ENCODE assay signal across 27 mouse cellular contexts in genomic region chr3:85160816-85161215, GRCm38 (mm10).
DNase-seq lines count a peak whose midpoint lies in the region; ATAC-seq and TF ChIP-seq lines count a peak whose summit lies in the region.
"Had no signal": no experiment of that assay in that cellular context is flagged by ENCODE, and none has a peak within 500 bp of the region (broad histone marks: within the 10 kb centered on the region; RNA-seq: fewer than 3 reads in every experiment).

No protein-coding gene starts in this region.

- H3K9me3 ChIP-seq in forebrain, embryonic 15.5 days: no peaks in the 10 kb centered on the region
- H3K9me3 ChIP-seq in forebrain, embryonic 10.5 days: no peaks in the 10 kb centered on the region
- H3K9me3 ChIP-seq in forebrain, postnatal 0 days (ENCODE audit: low read length): no peaks in the 10 kb centered on the region
- H3K9me3 ChIP-seq: embryonic facial prominence, embryonic 10.5 days; embryonic facial prominence, embryonic 13.5 days; heart, embryonic 12.5 days; heart, embryonic 15.5 days had no signal

- H3K36me3 ChIP-seq in forebrain, embryonic 15.5 days: no peaks in the 10 kb centered on the region
- H3K36me3 ChIP-seq in forebrain, embryonic 10.5 days (replicated peaks): no peaks in the 10 kb centered on the region
- H3K36me3 ChIP-seq in forebrain, postnatal 0 days (ENCODE audit: insufficient read depth): no peaks in the 10 kb centered on the region
- H3K36me3 ChIP-seq: embryonic facial prominence, embryonic 10.5 days; embryonic facial prominence, embryonic 13.5 days; heart, embryonic 12.5 days; heart, embryonic 15.5 days had no signal

- intact Hi-C loops in heart, postnatal 36 days (cut with DNase I): no loop called here

- no peaks in the 10 kb centered on the region for H3K27me3 ChIP-seq in forebrain, embryonic 15.5 days
- H3K27me3 ChIP-seq in forebrain, embryonic 10.5 days (ENCODE audit: poor library complexity, severe bottlenecking): no peaks in the 10 kb centered on the region
- no peaks in the 10 kb centered on the region for H3K27me3 ChIP-seq in forebrain, postnatal 0 days (ENCODE audit: insufficient read depth, low read length)
- H3K27me3 ChIP-seq: embryonic facial prominence, embryonic 13.5 days; heart, embryonic 12.5 days; heart, embryonic 15.5 days had no signal

- H3K27ac ChIP-seq in forebrain, embryonic 15.5 days (replicated peaks): peak overlapping the region; percentile 76
- H3K27ac ChIP-seq in forebrain, embryonic 10.5 days: no peak overlapping the region
- H3K27ac ChIP-seq in forebrain, postnatal 0 days (ENCODE audit: low read depth, low read length): peak overlapping the region; percentile 62
- H3K27ac ChIP-seq: embryonic facial prominence, embryonic 10.5 days; embryonic facial prominence, embryonic 13.5 days; heart, embryonic 15.5 days; hindbrain, embryonic 14.5 days; hindbrain, postnatal 0 days had no signal

- 0 out of 2 replicates have a peak overlapping the region, but pooled peaks have one; percentile 10 for H3K4me2 ChIP-seq in forebrain, embryonic 15.5 days (replicated peaks)
- H3K4me2 ChIP-seq in forebrain, postnatal 0 days (ENCODE audit: low read depth): peak overlapping the region; percentile 4; the same call in 1 of the 2 replicates
- H3K4me2 ChIP-seq: embryonic facial prominence, embryonic 13.5 days; heart, embryonic 12.5 days; heart, embryonic 15.5 days; hindbrain, embryonic 14.5 days had no signal

- WGBS in forebrain, embryonic 15.5 days: 47% methylated on average over 10 of the region's 10 CpGs
- 93% methylated on average over 10 of the region's 10 CpGs for WGBS in forebrain, embryonic 10.5 days
- 37% methylated on average over 10 of the region's 10 CpGs for WGBS in forebrain, postnatal 0 days

- TF ChIP-seq CTCF in brain, embryonic 14.5 days (IDR thresholded peaks at IDR 0.05; ENCODE audit: borderline replicate concordance, extremely low read depth, insufficient read depth, insufficient read length): no peak
- no peak for TF ChIP-seq CTCF in forebrain, postnatal 0 days (IDR thresholded peaks at IDR 0.05; ENCODE audit: low read depth)

- TF ChIP-seq POLR2A in brain, embryonic 14.5 days (IDR thresholded peaks at IDR 0.05; ENCODE audit: borderline replicate concordance, extremely low read depth, insufficient read depth, insufficient read length, poor library complexity, severe bottlenecking): no peak

- no peak overlapping the region for H3K9ac ChIP-seq in forebrain, embryonic 15.5 days (replicated peaks)
- no peak overlapping the region for H3K9ac ChIP-seq in forebrain, postnatal 0 days
- H3K9ac ChIP-seq: embryonic facial prominence, embryonic 13.5 days; heart, embryonic 12.5 days; heart, embryonic 15.5 days; hindbrain, embryonic 14.5 days had no signal

- no peak for DNase-seq in forebrain, embryonic 10.5 days (ENCODE audit: extremely low spot score, low spot score)
- peak; percentile 21 for DNase-seq in brain, adult 2 months (ENCODE audit: low read depth, low spot score)
- DNase-seq in brain, embryonic 14.5 days (ENCODE audit: low read depth): peak; percentile 42
- peak; percentile 62 for DNase-seq in forebrain, postnatal 0 days
- DNase-seq in heart, postnatal 36 days: no peak
- DNase-seq: adrenal gland, adult 8-10 months; adrenal gland, postnatal 25 days; cerebellum, adult 11-12 months; cerebellum, adult 8-10 months; cerebellum, postnatal 10 days; cerebellum, postnatal 36 days; embryo, embryonic 11 days; gastrocnemius, postnatal 25 days; heart, adult 18-20 months; heart, postnatal 10 days; heart, postnatal 4 days; kidney, adult 2 months had no signal

- 0 out of 2 replicates have a peak, but pooled peaks have one; percentile 6 for ATAC-seq in forebrain, embryonic 15.5 days (replicated peaks)
- peak; percentile 47 for ATAC-seq in forebrain, postnatal 0 days
- ATAC-seq: activated CD4-positive, CD25-positive, alpha-beta regulatory T cell, adult 4 months; hindbrain, postnatal 0 days; intestine, postnatal 0 days had no signal

- no peak overlapping the region for H3K4me3 ChIP-seq in forebrain, embryonic 15.5 days
- H3K4me3 ChIP-seq in forebrain, embryonic 10.5 days: no peak overlapping the region
- no peak overlapping the region for H3K4me3 ChIP-seq in forebrain, postnatal 0 days (ENCODE audit: low read depth, low read length)
- H3K4me3 ChIP-seq: embryonic facial prominence, embryonic 10.5 days; embryonic facial prominence, embryonic 13.5 days; erythroblast, embryonic 14.5 days; heart, embryonic 12.5 days; heart, embryonic 15.5 days had no signal

- H3K4me1 ChIP-seq in forebrain, embryonic 15.5 days: peaks cover 10% of the 10 kb centered on the region
- H3K4me1 ChIP-seq in forebrain, embryonic 10.5 days: no peaks in the 10 kb centered on the region
- H3K4me1 ChIP-seq in forebrain, postnatal 0 days (ENCODE audit: insufficient read depth): peaks cover 5% of the 10 kb centered on the region; the same call in 1 of the 2 replicates
- H3K4me1 ChIP-seq: embryonic facial prominence, embryonic 10.5 days; embryonic facial prominence, embryonic 13.5 days; heart, embryonic 12.5 days; heart, embryonic 15.5 days had no signal

Comparison
In these comparisons a context has a peak if more than half of its experiments do, and no peak if none do; other contexts are left out.
1. DNase-seq: peak in brain, adult 2 months (single experiment), brain, embryonic 14.5 days (single experiment) and forebrain, postnatal 0 days (single experiment); none in forebrain, embryonic 10.5 days (single experiment) and heart, postnatal 36 days (0 of 2).